Mouse (Mus musculus) right cerebral cortex, postnatal 14 days (tissue): ENCODE measurements at regions not wholly inside any gene's neighbourhood (a gene's known extent, or its start where the extent isn't known, plus 50 kb on each side); places are given as distances from the start of the nearest gene placed in this dataset.
"Not testable (repeated sequence)": the region's sequence is repeated elsewhere in the genome, so short reads cannot be mapped to it uniquely, and the experiment has no call there.

Source experiments
- DNase-seq: peaks from one replicate; pipeline ENCODE4 v3.0.0; 2022

DNA sequence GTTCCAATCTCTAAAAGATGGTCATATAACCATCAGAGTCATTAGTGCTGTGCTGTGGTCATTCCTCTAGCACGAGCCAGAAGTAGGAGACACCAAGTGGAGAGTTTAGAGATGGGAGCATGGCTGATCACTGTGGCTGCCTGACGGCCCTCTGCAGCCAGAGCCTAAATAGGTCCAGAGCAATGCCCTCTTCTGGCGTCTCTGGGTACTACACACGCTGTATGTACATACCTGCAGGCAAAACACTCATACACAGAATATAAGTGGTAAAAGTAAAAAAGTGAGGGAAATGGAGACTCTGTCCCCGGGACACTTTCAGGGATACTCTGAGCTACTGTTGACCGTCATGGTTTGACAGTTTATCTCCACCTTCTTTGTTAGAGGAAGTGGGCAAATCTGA lies 91.4 kb downstream of the Gm21738 start:
- no peak for DNase-seq

GRCm38 (mm10) chr14:19311614-19312013 lies 107.1 kb downstream of the Gm21738 start:
- no peak for DNase-seq

DNA sequence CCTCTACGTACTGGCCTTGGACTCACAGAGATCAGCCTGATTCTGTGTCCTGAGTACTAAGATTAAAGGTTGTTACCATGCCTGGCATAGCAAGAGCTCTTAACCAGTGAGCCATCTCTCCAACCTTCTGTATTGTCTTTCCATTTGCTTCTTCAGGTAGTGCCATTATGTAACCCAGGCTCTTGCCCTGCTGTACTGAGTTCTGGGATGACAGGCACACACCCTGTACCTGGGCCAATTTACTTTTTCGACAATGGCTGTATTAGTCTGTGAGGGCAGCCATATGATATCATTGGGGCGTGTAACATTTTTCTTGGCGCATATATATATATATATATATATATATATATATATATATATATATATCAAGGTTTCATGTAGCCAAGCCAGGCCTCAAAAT lies 115.9 kb downstream of the Gm21738 start:
- not testable (repeated sequence) for DNase-seq

DNA sequence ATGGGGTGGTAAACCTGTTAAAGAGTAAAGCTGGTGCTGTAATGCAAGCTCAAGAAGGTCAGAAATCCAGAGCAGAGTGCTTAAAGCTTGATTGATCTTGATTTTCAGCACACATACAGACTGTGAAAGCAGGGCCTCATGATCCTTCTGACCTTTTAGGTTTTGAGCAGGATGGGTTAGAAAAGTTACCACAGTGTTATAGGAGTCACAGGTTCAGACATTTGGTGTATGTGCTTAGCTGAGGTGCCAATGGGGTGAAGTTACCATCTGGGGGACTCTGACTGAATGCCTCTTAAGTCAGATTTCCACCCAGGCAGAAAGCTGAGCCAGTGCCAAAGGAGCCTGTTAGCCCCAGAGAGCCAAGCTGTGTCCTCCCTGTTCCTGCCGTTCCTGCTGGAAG lies 139.6 kb downstream of the Gm21738 start:
- DNase-seq, result no peak

GRCm38 (mm10) chr14:19277777-19278385 lies 140.8 kb downstream of the Gm21738 start:
- DNase-seq, result peak; percentile 44
